Mouse (Mus musculus) heart, adult 18-20 months (tissue): ENCODE results near the gene H2afj. TPM values are rescaled to one million over a fixed set of nuclear protein-coding genes. Genes with fewer than 3 reads are reported as not detected.

Experiments used
- DNase-seq, 2 experiments: peaks; one replicate each; pipeline ENCODE4 v3.0.0; 2021 to 2022; ENCODE audit warnings: mixed read lengths in 1 of 2
- microRNA-seq, 2 experiments: library from miRNA; unstranded; fragments of <30 nt; microRNA quantifications; one replicate each; pipeline ENCODE4 v1.2.0; 2022
- total RNA-seq, 2 experiments: library from RNA; stranded (reverse); gene quantifications; 2 replicates each; pipeline ENCODE4 v1.2.3; 2021

The H2afj gene
- total RNA-seq, 2 experiments from 2014 or later = 30.1 to 35.5 TPM

DNA sequence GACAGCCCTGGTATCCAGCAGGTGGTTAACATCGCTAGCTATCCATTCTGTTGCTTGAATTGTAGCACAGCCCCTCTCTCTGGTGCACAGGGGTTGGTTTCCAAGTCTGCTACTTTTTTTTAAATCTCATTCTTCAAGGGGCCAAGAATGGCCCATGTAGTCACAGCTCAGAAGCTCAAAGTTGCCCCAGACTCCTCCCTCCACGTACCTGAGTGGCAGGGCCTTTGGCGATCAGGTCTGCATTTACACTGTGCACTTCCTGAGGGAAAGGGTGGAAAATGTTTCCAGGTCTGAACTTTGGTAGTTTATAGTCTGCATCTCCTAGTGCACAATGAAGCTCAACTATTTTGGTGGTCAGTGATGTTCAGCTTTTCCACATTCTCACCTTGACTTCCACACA is 39.2 kb downstream of the H2afj start:
- DNase-seq = no peak

DNA sequence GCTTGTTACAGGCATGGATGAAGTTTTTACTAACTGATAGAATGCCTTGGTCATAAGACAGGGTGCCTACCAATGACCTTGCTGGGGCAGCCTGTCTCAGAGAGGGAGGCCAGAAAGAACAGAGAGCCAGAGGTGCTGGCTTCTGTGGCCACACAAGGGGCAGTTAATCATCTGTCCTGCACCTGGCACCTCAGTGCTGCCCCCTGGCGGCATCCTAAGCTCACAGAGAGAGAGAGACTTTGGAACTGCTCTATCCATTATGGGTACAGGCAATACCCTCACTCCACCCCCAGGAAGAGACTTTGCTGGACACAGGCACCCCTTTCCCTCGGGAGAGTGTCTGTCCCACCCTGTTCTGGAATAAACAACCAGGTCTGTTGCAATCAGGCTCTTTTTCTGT is 39.7 kb downstream of the H2afj start:
- peak; percentile 56 to 78 for DNase-seq

DNA sequence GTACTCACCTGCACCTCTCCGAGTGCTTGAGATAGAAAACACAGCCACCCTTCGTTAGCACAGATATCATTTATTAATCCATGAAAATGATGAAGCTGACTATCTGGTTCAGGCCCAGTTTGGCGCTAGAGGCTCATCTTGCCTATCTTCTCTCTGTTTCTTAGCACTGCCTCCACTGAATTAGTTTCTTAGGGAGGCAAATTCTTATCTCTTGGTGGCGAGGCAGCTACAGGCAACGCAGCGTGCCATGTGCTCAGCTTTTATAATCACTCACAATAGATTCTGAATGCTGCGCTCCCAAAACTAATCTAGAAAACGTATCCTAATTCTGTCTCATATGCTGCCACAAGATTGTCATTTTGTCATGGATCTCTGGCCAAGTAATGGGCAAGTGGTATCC is 40.4 kb downstream of the H2afj start:
- no peak for DNase-seq

DNA sequence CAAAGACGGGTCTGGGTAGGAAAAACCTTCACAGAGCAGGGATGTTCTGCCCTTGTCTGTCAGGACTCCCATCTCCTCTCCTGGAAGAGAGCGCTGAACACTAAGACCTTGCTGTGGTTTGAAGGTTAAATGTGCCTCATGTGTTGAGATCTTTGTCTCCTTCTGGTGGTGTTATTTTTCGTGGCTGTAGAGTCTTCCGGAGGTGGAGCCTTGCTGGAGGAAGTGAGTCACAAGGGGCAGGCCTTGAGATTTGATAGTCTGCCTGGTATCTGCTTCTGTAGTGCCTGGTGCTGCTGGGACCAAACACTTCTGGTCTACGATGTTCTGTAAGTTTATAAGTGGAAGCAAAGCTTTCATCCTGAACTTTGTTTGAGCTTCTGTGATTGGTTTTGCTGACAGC is 40.9 kb downstream of the H2afj start:
- no peak for DNase-seq

DNA sequence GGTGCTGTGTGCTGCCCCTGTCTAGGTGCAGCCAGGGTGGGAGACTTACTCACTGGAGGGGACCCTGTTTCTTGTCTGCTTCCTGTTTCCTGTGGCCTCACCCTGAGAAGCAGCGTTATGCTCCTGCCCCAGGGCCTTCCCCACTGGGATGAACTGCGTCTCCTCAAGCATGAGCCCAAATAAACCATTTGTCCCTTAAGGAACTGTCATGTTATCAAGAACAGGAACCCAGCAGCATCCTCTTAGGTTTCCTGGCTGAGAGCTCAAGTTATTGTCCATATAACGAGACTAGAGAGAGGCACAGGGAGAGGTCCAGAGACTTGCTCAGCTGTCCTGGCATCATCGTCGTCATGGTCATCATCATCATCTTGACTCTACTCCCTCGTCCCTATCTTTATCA is 42.2 kb downstream of the H2afj start:
- DNase-seq = no peak

DNA sequence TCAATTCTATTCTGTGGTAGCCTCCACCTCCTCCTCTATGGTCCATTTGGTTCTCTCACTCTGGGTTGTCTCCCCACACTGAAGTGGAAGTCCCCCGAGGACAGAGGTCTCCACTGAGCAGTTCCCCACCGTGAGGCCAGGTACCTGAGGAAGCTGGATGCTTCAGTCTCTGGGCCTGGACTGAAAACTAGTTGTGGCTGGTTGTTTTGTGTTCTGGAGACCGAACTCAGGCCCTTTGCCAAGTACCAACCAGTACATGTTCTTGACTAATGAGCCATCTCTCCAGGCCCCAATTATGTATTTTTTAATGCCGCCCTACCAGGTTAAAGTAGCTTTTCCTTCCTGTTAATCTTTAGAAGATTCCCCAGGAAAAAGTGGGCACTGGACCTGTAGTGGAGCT is 44.3 kb downstream of the H2afj start:
- DNase-seq = no peak

DNA sequence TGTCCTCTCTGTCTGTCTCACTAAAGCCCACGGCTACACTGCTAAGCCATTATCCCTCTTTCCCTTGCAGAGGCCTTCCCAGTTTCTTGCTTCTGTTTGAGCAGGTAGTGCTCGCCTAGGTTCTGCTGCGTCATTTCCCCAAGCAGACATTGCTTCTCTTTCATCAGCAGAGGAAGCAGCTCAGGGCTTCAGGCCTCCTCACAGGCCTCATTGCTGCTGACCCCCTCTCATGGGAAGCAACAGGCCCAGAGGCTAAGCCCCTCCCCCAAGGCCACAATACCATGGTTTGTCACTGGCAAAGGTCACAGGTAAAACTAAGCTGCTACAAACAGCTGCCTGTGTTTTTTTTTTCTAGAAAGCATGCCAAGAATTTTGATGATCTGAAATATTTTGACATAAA is 44.7 kb downstream of the H2afj start:
- DNase-seq = no peak

DNA sequence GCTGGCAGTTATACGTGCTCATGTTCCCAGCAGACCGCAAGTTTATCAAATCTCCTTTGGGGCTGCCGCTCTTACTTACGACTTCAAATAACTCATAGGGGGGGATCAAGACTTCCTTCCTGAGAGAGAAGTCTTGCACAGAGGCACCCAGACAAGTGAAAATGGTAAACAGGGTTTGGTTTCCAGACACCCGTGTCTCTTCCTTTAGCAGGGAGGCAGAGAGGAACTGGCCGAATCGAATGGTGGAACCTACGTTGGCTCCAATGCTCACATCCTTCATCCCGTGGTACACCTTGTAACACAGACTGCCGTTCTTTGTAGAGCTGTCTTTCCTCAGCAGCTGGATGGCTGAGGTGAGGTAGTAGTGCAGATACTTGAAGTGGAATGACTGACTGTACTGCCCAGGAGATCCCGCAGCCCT is 46.3 kb downstream of the H2afj start:
- no peak for DNase-seq

DNA sequence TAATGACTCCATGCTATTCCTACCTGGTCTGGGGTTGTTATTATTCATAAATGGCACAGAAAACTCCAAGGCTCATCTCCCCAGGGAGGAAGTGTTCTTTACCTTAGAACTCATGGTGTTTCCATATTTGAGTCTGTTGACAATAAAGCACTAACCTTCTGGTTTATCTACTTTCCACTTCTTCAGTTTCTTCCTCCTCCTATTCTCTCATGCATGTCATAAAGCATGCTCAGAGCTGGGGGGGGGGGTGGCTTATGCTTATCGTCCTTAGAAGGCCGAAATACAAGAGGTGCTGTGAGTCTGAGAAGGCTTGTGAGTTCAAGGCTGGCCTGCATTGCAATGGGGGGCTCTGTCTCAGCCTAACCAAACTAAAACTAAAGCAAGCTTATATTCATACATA is 47.1 kb downstream of the H2afj start:
- DNase-seq = no peak

DNA sequence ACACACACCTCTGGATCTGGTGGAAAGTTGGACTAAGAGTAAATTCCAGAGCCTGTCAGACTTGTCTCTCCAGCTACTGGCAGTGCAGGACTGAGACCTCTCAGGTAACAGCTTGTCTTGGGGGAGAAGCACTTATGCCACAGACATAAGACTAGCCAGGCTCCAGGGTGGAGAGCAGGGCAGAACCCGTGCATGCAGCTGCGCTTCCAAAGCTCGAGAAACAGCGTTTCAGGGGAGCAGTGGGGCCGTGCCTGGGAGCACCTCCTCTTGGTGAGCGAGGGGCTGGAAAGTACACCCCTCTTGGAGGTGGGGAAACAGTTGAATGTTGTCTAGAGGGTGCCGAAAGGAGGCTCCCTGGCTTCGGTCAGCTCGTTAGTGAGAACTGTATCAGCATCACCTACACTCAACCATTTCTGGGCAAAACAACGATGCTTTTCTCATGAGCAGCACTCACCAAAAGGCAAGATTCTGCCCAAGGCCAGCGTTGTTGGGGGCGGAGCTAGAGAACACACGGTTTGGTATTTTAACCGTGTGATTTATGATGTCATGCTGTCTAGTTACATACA is 48.1 kb downstream of the H2afj start:
- DNase-seq = peak; percentile 50 to 65

DNA sequence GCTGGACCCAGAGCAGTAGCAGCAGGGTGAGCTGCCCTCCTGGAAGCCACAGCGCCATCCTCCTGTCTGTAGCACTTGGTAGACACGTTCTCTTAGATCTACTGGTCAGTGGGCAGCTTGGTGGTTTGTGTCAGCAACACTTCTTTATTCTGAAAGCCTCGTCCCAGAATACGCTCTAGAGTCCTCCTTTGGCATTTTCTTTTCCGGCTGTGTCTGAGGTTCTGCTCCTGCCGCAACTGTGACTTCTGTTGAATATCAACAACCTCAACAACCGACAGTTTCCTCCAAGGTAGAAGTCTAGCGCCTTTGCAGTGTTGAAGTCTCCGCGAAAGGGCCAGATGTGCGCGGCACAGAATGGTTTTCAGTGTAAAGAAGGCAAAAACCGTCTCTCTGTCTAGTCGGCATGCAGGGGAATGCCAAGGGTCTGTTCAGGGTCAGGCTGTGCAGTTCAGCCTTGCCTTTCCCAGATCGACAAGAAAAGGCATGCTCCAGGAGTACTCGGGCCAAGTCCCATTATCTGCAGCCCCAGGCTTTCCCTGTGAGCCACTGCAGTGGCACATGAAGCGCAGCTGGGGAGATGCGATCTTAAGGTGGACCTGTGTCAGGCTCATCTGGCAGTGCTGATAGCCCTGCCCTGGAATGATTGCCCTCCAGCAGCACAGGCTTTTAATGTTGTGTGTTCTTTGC is 49.3 kb downstream of the H2afj start, which contains the start of gene Art4:
TSS of gene Art4 (minus strand) at position 548 of the 687 bp plus-strand sequence.
- peak; percentile 58 to 79 for DNase-seq

DNA sequence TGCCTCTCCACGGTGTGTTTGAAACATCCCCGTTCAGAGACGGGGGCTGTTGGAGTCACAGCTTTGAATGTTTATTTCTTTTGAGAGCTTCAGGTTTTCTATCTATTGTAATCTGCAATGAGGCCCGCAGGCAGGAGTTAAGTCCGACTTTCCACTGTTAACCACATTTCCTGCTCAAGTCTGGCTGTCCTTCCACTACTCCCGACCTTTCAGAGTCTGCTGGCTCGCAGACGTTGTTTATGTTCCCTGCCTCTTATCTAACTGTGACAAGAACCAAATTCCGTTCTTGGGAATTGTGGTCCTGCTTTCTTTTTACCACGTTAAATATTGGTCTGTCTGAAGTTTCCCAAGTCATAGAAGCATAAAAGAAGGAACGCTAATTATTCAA is 49.8 kb downstream of the H2afj start:
- peak in 1 of 2 experiments; percentile 84 for DNase-seq

DNA sequence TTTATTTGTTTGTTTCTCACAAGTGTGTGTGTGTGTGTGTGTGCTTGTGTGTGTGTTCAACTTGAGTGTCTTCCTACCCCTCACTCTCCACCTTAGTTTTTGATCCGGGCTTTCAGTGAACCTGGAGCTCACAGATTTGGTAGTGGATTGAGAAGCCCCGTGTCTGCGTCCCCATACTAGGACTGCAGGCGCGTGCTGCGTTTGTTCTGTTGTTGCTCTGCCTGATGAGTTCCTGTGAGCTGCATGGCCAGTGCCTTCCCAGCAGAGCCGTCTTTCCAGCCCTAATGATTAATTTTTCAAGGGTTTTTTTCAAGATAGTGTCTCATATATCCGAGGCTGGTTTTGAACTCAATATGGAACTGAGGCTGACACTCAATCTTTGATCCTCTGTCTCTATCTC is 50.4 kb downstream of the H2afj start:
- DNase-seq = peak in 1 of 2 experiments; percentile 59

Small RNA genes lying within 50 kb of the gene (microRNA-seq; reads per million reads assigned to microRNA genes)
- gene Gm44364 = 0 reads per million in 2 experiments

Other genes with a start within 250 kb of the H2afj start
- 10 to 100 TPM; 42.7 to 50.9 TPM for gene Plbd1, start 146.3 kb upstream of the H2afj start, total RNA-seq
- gene Gucy2c, start 26.5 kb upstream of the H2afj start, total RNA-seq = not detected
- 1 to 10 TPM; 4.5 to 5.7 TPM for gene Hist4h4, start 3.8 kb upstream of the H2afj start, total RNA-seq
- gene BC049715, start 19.4 kb downstream of the H2afj start, total RNA-seq = 1 to 10 TPM in 1 of 2 experiments, under 1 TPM in 1; 0.80 to 1.1 TPM
- gene Wbp11, start 20.0 kb downstream of the H2afj start, total RNA-seq = 10 to 100 TPM; 53.4 to 64.0 TPM
- gene Smco3, start 27.2 kb downstream of the H2afj start, total RNA-seq = not detected
- gene Art4, start 49.5 kb downstream of the H2afj start, total RNA-seq = 10 to 100 TPM; 18.7 to 21.8 TPM
- 100 to 1,000 TPM; 301 to 402 TPM for gene Mgp, start 67.6 kb downstream of the H2afj start, total RNA-seq
- not detected for gene Erp27, start 113.9 kb downstream of the H2afj start, total RNA-seq
- not detected for gene Pde6h, start 115.6 kb downstream of the H2afj start, total RNA-seq
- gene Arhgdib, start 133.7 kb downstream of the H2afj start, total RNA-seq = 10 to 100 TPM; 22.8 to 39.0 TPM